Mouse (Mus musculus) liver, embryonic 11.5 days (tissue): ENCODE results near the gene Sertad3. TPM values are rescaled to one million over a fixed set of nuclear protein-coding genes. Genes with fewer than 3 reads are reported as not detected.

ENCODE experiments used
- ATAC-seq: fragments of 200-750 bp; cut with Nextera tagmentation; replicated peaks from 2 replicates; pipeline ENCODE4 v1.8.0; 2017; ENCODE audit warnings: moderate number of reproducible peaks, mild to moderate bottlenecking, moderate TSS enrichment, moderate library complexity; ENCODE audit not compliant: low FRiP score
- DNase-seq: peaks from one replicate; pipeline ENCODE4 v3.0.0-alpha.2; 2017; ENCODE audit warnings: low spot score
- H3K27ac ChIP-seq: fragments of 300-500 bp; sonication (generic); 2 replicates; pipeline ENCODE4 v1.5.1; 2014; ENCODE audit warnings: mild to moderate bottlenecking, low read depth, low read length, control low read depth
- H3K27me3 ChIP-seq: fragments of 300-500 bp; sonication (generic); replicated peaks from 2 replicates; pipeline ENCODE4 v1.6.1; 2014; ENCODE audit warnings: low read length, mixed read lengths; ENCODE audit not compliant: control insufficient read depth, insufficient read depth
- H3K36me3 ChIP-seq: fragments of 300-500 bp; sonication (generic); 2 replicates; pipeline ENCODE4 v1.6.1; 2014; ENCODE audit warnings: mild to moderate bottlenecking, low read length, moderate library complexity, mixed read lengths; ENCODE audit not compliant: control insufficient read depth, insufficient read depth
- H3K4me1 ChIP-seq: fragments of 300-500 bp; sonication (generic); replicated peaks from 2 replicates; pipeline ENCODE4 v1.6.1; 2014; ENCODE audit warnings: low read length, mixed read lengths; ENCODE audit not compliant: control insufficient read depth, insufficient read depth
- H3K4me2 ChIP-seq: fragments of 300-500 bp; sonication (generic); 2 replicates; pipeline ENCODE4 v1.6.1; 2014; ENCODE audit warnings: mild to moderate bottlenecking, control low read depth, moderate library complexity
- H3K4me3 ChIP-seq: fragments of 300-500 bp; sonication (generic); 2 replicates; pipeline ENCODE4 v1.5.1; 2014; ENCODE audit warnings: low read depth, low read length, control low read depth
- H3K9ac ChIP-seq: fragments of 300-500 bp; sonication (generic); 2 replicates; pipeline ENCODE4 v1.6.1; 2014; ENCODE audit warnings: low read depth, low read length, control low read depth
- H3K9me3 ChIP-seq: fragments of 300-500 bp; sonication (generic); 2 replicates; pipeline ENCODE4 v1.6.1; 2016; ENCODE audit warnings: low read length, inconsistent platforms, mixed read lengths; ENCODE audit not compliant: control insufficient read depth
- WGBS: fragments of 180-500 bp; shearing (Covaris S2); extraction: QIAGEN DNeasy Blood & Tissue Kit; methylation state at CpG from one replicate; pipeline ENCODE4 v1.1.7; 2014; 5-methylcytosine and 5-hydroxymethylcytosine counted together
- polyA plus RNA-seq: library from polyadenylated mRNA; unstranded; fragments of >200 nt; fragmentation: Nextera tagmentation; extraction: Ambion mirVana; gene quantifications from 2 replicates; pipeline ENCODE4 v1.2.1, GENCODE M21; 2014

The Sertad3 gene
- polyA plus RNA-seq, 1 experiment from 2014 or later, result 21.5 TPM

GRCm38 (mm10) chr7:27508648-27509005 is 35.1 kb downstream of the Sertad3 start:
- DNase-seq (peak; percentile 55), ATAC-seq (peak; percentile 78)
- Histone ChIP-seq H3K4me1 (peaks cover 7% of the 10 kb centered on the region), H3K9me3 (no peaks in the 10 kb centered on the region), H3K9ac (no peak overlapping the region), H3K27me3 (no peaks in the 10 kb centered on the region), H3K4me3 (peak overlapping the region; percentile 68), H3K4me2 (peak overlapping the region; percentile 80), H3K36me3 (no peaks in the 10 kb centered on the region), H3K27ac (peak overlapping the region; percentile 82)
- 20% methylated on average over 6 of the region's 6 CpGs for WGBS

- Histone ChIP-seq H3K4me3 (no peak overlapping the region), H3K36me3 (no peaks in the 10 kb centered on the region), H3K9ac (no peak overlapping the region), H3K27me3 (no peaks in the 10 kb centered on the region), H3K4me1 (peaks cover 7% of the 10 kb centered on the region), H3K4me2 (no peak overlapping the region), H3K27ac (no peak overlapping the region), H3K9me3 (no peaks in the 10 kb centered on the region)
- ATAC-seq (no peak), DNase-seq (no peak)
- WGBS, result 90% methylated on average over 2 of the region's 2 CpGs
Measured at GRCm38 (mm10) chr7:27510809-27511208, 37.2 kb downstream of the Sertad3 start.

GRCm38 (mm10) chr7:27514961-27515360 is 41.4 kb downstream of the Sertad3 start:
- Histone ChIP-seq H3K36me3 (peaks cover 3% of the 10 kb centered on the region; the same call in 1 of the 2 replicates), H3K4me3 (no peak overlapping the region), H3K9me3 (no peaks in the 10 kb centered on the region), H3K4me2 (no peak overlapping the region), H3K9ac (no peak overlapping the region), H3K4me1 (no peaks in the 10 kb centered on the region), H3K27ac (no peak overlapping the region), H3K27me3 (no peaks in the 10 kb centered on the region)
- DNase-seq (no peak), ATAC-seq (no peak)
- WGBS, result 72% methylated on average over 9 of the region's 9 CpGs

GRCm38 (mm10) chr7:27518314-27518713 is 44.7 kb downstream of the Sertad3 start:
- Histone ChIP-seq H3K27me3 (no peaks in the 10 kb centered on the region), H3K4me3 (no peak overlapping the region), H3K9ac (no peak overlapping the region), H3K36me3 (peaks cover 3% of the 10 kb centered on the region; the same call in 1 of the 2 replicates), H3K4me2 (no peak overlapping the region), H3K27ac (no peak overlapping the region), H3K4me1 (no peaks in the 10 kb centered on the region), H3K9me3 (no peaks in the 10 kb centered on the region)
- DNase-seq (no peak), ATAC-seq (no peak)
- 74% methylated on average over 9 of the region's 9 CpGs for WGBS

GRCm38 (mm10) chr7:27520104-27520503 is 46.5 kb downstream of the Sertad3 start:
- H3K27me3 ChIP-seq, result no peaks in the 10 kb centered on the region

GRCm38 (mm10) chr7:27520599-27520998 is 47.0 kb downstream of the Sertad3 start:
- DNase-seq, result no peak

More at GRCm38 (mm10) chr7:27520104-27520503, 46.5 kb downstream of the Sertad3 start:
- Histone ChIP-seq H3K27ac (no peak overlapping the region), H3K4me3 (no peak overlapping the region), H3K36me3 (peaks cover 3% of the 10 kb centered on the region; the same call in 1 of the 2 replicates), H3K9ac (no peak overlapping the region), H3K4me1 (no peaks in the 10 kb centered on the region), H3K4me2 (no peak overlapping the region), H3K9me3 (no peaks in the 10 kb centered on the region)
- no peak for ATAC-seq
- DNase-seq, result no peak

GRCm38 (mm10) chr7:27522967-27523366 is 49.4 kb downstream of the Sertad3 start, which contains the start of gene Hipk4:
Gene Hipk4 (plus strand): TSS chr7:27523267.
- H3K4me3 ChIP-seq, result no peak within 1 kb of the TSS
- no peak within 1 kb of the TSS for H3K9ac ChIP-seq
- DNase-seq (no peak), ATAC-seq (no peak)
- no peak within 1 kb of the TSS for H3K27ac ChIP-seq
- H3K4me2 ChIP-seq, result no peak within 1 kb of the TSS
- no peaks in the 10 kb centered on the region for H3K27me3 ChIP-seq
- 60% methylated on average over 5 of the region's 5 CpGs for WGBS
- peaks cover 7% of the 10 kb centered on the region for H3K4me1 ChIP-seq
- peaks cover under 1% of the 10 kb centered on the region; the same call in 1 of the 2 replicates for H3K36me3 ChIP-seq
- no peaks in the 10 kb centered on the region for H3K9me3 ChIP-seq

More at GRCm38 (mm10) chr7:27520599-27520998, 47.0 kb downstream of the Sertad3 start:
- peaks cover 3% of the 10 kb centered on the region; the same call in 1 of the 2 replicates for H3K36me3 ChIP-seq
- WGBS, result 71% methylated on average over 1 of the region's 1 CpGs
- no peak overlapping the region for H3K27ac ChIP-seq
- H3K4me3 ChIP-seq, result no peak overlapping the region
- H3K4me1 ChIP-seq, result 0 out of 2 replicates have a peak, but pooled peaks cover under 1% of the 10 kb centered on the region
- no peaks in the 10 kb centered on the region for H3K27me3 ChIP-seq
- no peaks in the 10 kb centered on the region for H3K9me3 ChIP-seq
- no peak for ATAC-seq
- no peak overlapping the region for H3K4me2 ChIP-seq
- no peak overlapping the region for H3K9ac ChIP-seq

- H3K4me2 ChIP-seq, result no peak overlapping the region
- ATAC-seq, result no peak
Measured at GRCm38 (mm10) chr7:27523805-27524204, 50.2 kb downstream of the Sertad3 start.

GRCm38 (mm10) chr7:27526039-27526827 is 52.7 kb downstream of the Sertad3 start:
- H3K4me2 ChIP-seq, result peak overlapping the region; percentile 41
- peak overlapping the region; percentile 40 for H3K27ac ChIP-seq
- DNase-seq, result peak; percentile 69
- WGBS, result 23% methylated on average over 10 of the region's 10 CpGs
- H3K36me3 ChIP-seq, result no peaks in the 10 kb centered on the region
- no peaks in the 10 kb centered on the region for H3K9me3 ChIP-seq
- H3K27me3 ChIP-seq, result no peaks in the 10 kb centered on the region
- ATAC-seq, result peak; percentile 89
- H3K4me3 ChIP-seq, result no peak overlapping the region
- H3K4me1 ChIP-seq, result peaks cover 7% of the 10 kb centered on the region
- peak overlapping the region; percentile 59; the same call in 1 of the 2 replicates for H3K9ac ChIP-seq

More at GRCm38 (mm10) chr7:27523805-27524204, 50.2 kb downstream of the Sertad3 start:
- no peaks in the 10 kb centered on the region for H3K27me3 ChIP-seq
- H3K36me3 ChIP-seq, result no peaks in the 10 kb centered on the region
- no peak overlapping the region for H3K27ac ChIP-seq
- H3K4me1 ChIP-seq, result peaks cover 7% of the 10 kb centered on the region
- H3K4me3 ChIP-seq, result no peak overlapping the region
- no peaks in the 10 kb centered on the region for H3K9me3 ChIP-seq
- DNase-seq, result no peak
- H3K9ac ChIP-seq, result no peak overlapping the region
- 95% methylated on average over 13 of the region's 13 CpGs for WGBS
